Mouse (Mus musculus): ENCODE measurements around the gene Ywhah.
"Not testable (repeated sequence)": the region's sequence is repeated elsewhere in the genome, so short reads cannot be mapped to it uniquely, and the experiment has no call there.

DNA sequence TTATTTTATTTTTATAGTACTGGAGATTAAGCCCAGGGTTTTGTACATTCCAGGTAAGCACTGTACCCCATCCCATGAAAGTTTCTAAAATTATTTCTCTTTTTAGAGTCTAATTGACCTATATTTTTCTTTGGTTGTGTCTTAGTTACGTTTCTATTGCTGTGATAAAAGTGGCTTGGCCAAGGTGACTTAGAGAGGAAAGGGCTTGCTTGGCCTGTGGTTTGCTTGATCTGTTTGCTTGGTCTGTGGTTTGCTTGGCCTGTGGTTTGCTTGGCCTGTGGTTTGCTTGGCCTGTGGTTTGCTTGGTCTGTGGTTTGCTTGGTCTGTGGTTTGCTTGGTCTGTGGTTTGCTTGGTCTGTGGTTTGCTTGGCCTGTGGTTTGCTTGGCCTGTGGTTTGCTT, 22.1 kb downstream of the Ywhah start:
- not testable (repeated sequence) for TF ChIP-seq EP300 (IDR thresholded peaks at IDR 0.05; ENCODE audit: low read length); CTCF (conservative IDR thresholded peaks at IDR 0.05 in 1 of 2, IDR thresholded peaks at IDR 0.05 in 1 of 2; ENCODE audit: low read depth in 2 of 2, low read length in 2 of 2); RAD21 (IDR thresholded peaks at IDR 0.05; ENCODE audit: low read depth, low read length)

Measured in CH12.LX (cell line).